Mouse (Mus musculus): Measurements from ENCODE around the gene Cped1.
"Not testable (repeated sequence)": the region's sequence is repeated elsewhere in the genome, so short reads cannot be mapped to it uniquely, and the experiment has no call there.

Cped1 gene

GRCm38 (mm10) chr6:22091773-22092172, 106.1 kb downstream of the Cped1 start:
- DNase-seq = no peak

- no peak for DNase-seq
Observed at GRCm38 (mm10) chr6:22093792-22094191, 108.1 kb downstream of the Cped1 start.

- DNase-seq = peak; percentile 27
Observed at GRCm38 (mm10) chr6:22097709-22098108, 112.0 kb downstream of the Cped1 start.

GRCm38 (mm10) chr6:22099832-22100231, 114.1 kb downstream of the Cped1 start:
- DNase-seq = no peak

- DNase-seq = no peak
Observed at GRCm38 (mm10) chr6:22101939-22102338, 116.2 kb downstream of the Cped1 start.

- no peak for DNase-seq
Observed at GRCm38 (mm10) chr6:22102752-22103151, 117.0 kb downstream of the Cped1 start.

GRCm38 (mm10) chr6:22103713-22104112, 118.0 kb downstream of the Cped1 start:
- no peak for DNase-seq

GRCm38 (mm10) chr6:22104211-22104610, 118.5 kb downstream of the Cped1 start:
- no peak for DNase-seq

- DNase-seq = no peak
Observed at GRCm38 (mm10) chr6:22114079-22114478, 128.4 kb downstream of the Cped1 start.

- DNase-seq = no peak
Observed at GRCm38 (mm10) chr6:22116679-22117078, 131.0 kb downstream of the Cped1 start.

GRCm38 (mm10) chr6:22122080-22122479, 136.4 kb downstream of the Cped1 start:
- peak; percentile 15 for DNase-seq

GRCm38 (mm10) chr6:22122693-22123092, 137.0 kb downstream of the Cped1 start:
- DNase-seq = no peak

GRCm38 (mm10) chr6:22123332-22123731, 137.6 kb downstream of the Cped1 start:
- no peak for DNase-seq

GRCm38 (mm10) chr6:22124575-22125330, 139.0 kb downstream of the Cped1 start:
- DNase-seq = not testable (repeated sequence)

GRCm38 (mm10) chr6:22135038-22135631, 149.4 kb downstream of the Cped1 start:
- no peak for DNase-seq

GRCm38 (mm10) chr6:22136805-22137204, 151.1 kb downstream of the Cped1 start:
- DNase-seq = no peak

GRCm38 (mm10) chr6:22140786-22141185, 155.1 kb downstream of the Cped1 start:
- DNase-seq = no peak

GRCm38 (mm10) chr6:22147236-22147635, 161.5 kb downstream of the Cped1 start:
- DNase-seq = no peak

- no peak for DNase-seq
Observed at GRCm38 (mm10) chr6:22148511-22148910, 162.8 kb downstream of the Cped1 start.

- DNase-seq = no peak
Observed at GRCm38 (mm10) chr6:22157461-22157860, 171.7 kb downstream of the Cped1 start.

- no peak for DNase-seq
Observed at GRCm38 (mm10) chr6:22161944-22162343, 176.2 kb downstream of the Cped1 start.

- DNase-seq = no peak
Observed at GRCm38 (mm10) chr6:22168388-22168787, 182.7 kb downstream of the Cped1 start.

- no peak for DNase-seq
Observed at GRCm38 (mm10) chr6:22178721-22179295, 193.1 kb downstream of the Cped1 start.

GRCm38 (mm10) chr6:22180316-22180715, 194.6 kb downstream of the Cped1 start:
- peak; percentile 16 for DNase-seq

Data from thymus, postnatal 4 days (tissue).